In genomic region chr5:137430402-137430801, GRCm38 (mm10) we compare ENCODE assay signal across 1 mouse cellular context. TPM values are rescaled to one million over a fixed set of nuclear protein-coding genes. Genes with fewer than 3 reads are reported as not detected.
"Had no signal": no experiment of that assay in that cellular context is flagged by ENCODE, and none has a peak within 500 bp of the region (broad histone marks: within the 10 kb centered on the region; RNA-seq: fewer than 3 reads in every experiment).

No protein-coding gene starts in this region.

RNA-seq across cellular contexts. Expression of gene Zan, which starts 46.5 kb away (rescaled TPM):
- total RNA-seq: neutrophil, adult 5-6 weeks had no signal
